Mouse (Mus musculus) frontal cortex, postnatal 36 days (tissue): ENCODE measurements at regions not wholly inside any gene's neighbourhood (a gene's known extent, or its start where the extent isn't known, plus 50 kb on each side); places are given as distances from the start of the nearest gene placed in this dataset.
A peak's percentile ranks its signal among the peaks of the same experiment; 100 is the strongest.

Experiments
- DNase-seq, 2 experiments: peaks; one replicate each; pipeline ENCODE4 v3.0.0; 2022; ENCODE audit warnings: low spot score in 2 of 2

GRCm38 (mm10) chr2:54033277-54033676 lies 52.1 kb downstream of the Rprm start:
- peak in 1 of 2 experiments; percentile 1 for DNase-seq

DNA sequence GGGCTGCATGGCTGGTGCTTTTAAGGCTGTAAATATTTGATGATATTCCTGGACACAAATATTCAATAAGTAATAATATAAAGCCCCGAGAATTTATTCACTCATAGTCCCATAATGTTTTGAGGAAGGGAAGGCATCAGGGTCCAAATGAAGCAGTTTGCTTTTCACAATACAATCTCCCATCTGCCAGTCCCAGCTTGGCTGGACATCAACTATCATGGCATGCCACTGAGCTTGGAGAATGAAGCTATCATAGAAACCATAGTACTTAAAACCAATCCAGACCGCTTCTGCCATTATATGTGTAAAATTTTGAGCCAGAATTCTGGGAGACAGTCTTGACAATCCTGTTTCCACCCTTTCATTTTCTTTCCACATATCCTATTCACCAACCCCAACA lies 56.5 kb downstream of the Rprm start:
- no peak for DNase-seq

DNA sequence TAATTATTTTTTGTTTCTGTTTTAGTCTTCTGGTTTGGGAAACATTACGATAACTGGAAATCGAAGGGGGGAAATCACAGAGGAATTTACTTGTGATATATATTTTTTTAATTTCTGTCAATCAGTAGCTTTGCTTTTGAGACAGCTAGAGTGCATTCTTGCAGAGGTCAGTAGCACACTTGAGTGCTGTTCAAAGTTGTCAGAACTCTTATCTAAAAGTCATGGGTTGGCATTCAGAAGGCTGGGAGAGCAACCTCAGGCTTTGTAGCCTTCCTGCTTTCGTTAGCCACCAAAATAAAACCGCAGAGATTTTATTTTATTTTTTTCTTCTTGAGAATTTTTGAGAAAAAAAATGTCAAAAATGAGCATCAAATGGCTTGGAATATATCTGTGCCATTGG lies 62.6 kb downstream of the Rprm start:
- DNase-seq, result no peak

DNA sequence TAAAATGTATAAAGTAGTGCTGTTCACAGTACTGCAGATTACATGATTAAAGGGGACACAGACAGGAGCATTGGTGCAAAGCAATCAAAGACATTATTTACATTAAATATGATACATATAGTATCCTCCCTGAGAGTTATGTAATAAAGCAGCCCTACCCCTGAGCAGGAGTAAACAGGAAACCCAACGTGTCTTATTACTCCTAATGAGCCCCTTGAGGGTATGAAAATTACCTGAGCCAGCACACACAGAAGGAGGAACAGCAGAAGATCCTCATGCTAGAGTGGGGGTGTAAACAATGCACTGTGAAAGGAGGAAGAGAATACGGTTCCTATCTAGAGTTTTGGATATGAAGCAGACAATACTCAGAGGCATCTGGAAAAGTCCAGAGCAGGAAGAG lies 95.2 kb downstream of the Rprm start:
- DNase-seq, result no peak

GRCm38 (mm10) chr2:53975707-53976106 lies 109.6 kb downstream of the Rprm start:
- DNase-seq, result no peak

GRCm38 (mm10) chr2:53960499-53960898 lies 124.9 kb downstream of the Rprm start:
- no peak for DNase-seq

GRCm38 (mm10) chr2:53948237-53948636 lies 137.1 kb downstream of the Rprm start:
- no peak for DNase-seq

- DNase-seq, result no peak
These were observed 137.8 kb downstream of the Rprm start for GRCm38 (mm10) chr2:53947534-53947933.

GRCm38 (mm10) chr2:53911857-53912256 lies 173.5 kb downstream of the Rprm start:
- DNase-seq, result no peak
